Mouse (Mus musculus) activated CD4-positive, CD25-positive, alpha-beta regulatory T cell, adult 4 months (primary cell): ENCODE results near the gene Rmnd5a. TPM values are rescaled to one million over a fixed set of nuclear protein-coding genes. Genes with fewer than 3 reads are reported as not detected.
"Not testable (repeated sequence)": the region's sequence is repeated elsewhere in the genome, so short reads cannot be mapped to it uniquely, and the experiment has no call there.

Source experiments
- ATAC-seq: one replicate; pipeline ENCODE4 v1.8.0; 2017
- polyA plus RNA-seq, 2 experiments: library from polyadenylated mRNA; unstranded; fragments of 100-300 nt; shearing (Covaris generic); gene quantifications; one replicate each; pipeline ENCODE4 v1.2.1; 2017

Gene Rmnd5a
- polyA plus RNA-seq = 10 to 100 TPM; 13.5 to 15.7 TPM

DNA sequence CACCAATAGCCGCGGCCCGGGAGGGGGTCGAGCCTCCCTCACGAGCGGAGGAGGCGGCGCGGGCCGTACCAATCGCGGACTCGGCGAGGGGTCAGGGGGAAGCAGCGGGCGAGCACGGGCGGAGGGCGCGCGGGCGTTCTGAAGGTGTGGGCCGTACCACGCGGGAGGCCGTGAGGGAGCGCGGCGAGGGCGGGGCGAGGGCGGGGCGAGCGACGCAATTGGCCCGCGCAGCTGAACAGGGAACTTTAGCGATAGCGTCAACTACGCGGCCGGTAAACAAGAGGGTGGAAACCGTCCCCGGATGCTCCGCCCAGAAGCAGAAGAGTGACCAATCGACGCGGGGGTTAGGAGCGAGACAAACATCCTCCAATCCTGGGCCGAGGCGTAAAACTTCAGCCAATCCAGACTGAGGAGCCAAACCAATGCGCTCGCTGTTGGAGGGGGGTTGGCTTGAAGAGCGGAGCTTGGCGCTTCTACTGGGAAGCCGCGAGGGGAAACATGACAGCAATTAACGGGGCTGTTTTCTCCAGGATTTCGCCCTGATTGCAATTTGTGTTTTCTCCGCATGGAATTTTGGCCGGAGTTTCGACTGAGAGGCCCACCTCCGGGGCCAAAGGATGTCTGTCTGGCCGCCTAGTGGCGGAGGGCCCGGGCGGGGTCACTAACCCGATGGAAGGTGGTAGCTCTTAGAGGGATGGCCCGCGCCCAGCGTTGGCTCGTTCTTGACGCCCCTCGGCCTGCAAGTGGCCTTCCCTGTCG, at the start of gene Rmnd5a:
TSS of gene Rmnd5a (minus strand) at position 146 of the 759 bp plus-strand sequence.
- peak; percentile 92 for ATAC-seq

DNA sequence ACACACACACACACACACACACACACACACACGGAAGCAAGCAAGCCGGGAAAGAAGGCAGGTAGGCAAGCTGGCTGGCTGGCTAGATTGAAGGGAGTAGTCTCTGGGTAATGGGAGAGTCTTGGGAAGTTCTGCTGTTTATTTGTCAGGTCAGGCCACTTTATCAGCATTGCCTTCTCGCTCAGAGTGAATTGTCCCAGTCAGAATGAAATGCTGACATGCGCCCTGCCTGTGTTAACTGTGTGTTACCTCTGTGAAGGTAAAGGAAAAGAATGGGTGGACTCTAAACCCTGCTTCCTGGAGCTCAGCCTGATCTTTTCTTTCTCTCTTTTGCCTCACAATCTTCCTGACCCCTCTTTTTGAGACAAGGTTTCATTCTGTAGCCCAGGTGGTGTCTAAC, 47.5 kb upstream of the Rmnd5a start:
- no peak for ATAC-seq

DNA sequence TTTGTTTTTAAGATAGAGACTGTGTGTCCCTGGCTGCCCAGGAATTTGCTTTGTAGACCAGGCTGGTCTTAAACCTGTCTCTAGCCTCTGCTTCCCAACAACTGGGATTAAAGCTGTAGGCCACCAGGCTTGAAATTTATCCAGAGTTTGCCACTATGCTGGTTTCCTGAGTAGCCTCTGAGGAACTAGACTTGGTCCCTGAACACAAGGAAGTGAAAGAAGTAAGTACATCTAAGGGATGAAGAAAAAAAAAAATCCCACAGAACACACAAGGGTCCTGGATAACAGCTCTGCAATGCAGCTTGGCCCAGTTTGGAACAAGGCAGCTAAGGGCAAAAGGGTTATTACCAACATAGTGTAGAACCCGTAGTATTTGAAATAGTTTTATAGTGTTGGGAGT, 46.4 kb upstream of the Rmnd5a start:
- ATAC-seq = no peak

DNA sequence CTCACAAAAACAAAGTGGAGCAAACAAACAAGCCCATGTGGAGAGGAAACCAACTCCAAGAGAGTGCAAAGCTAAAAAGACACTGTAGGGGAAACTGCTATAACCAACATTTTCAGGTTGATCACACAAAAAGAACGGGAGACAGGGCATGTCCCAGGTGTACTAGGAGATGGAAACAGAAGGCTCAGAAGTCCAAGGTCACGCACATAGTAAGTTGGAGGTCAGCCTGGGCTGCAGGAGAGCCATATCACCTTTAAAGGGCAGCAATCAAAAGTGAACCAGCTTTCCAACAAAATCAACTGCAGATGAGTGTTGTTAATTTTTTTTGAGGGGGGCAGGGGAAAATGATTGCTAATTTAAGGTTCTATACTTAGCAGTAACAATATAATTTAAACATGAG, 45.8 kb upstream of the Rmnd5a start:
- ATAC-seq = no peak

- ATAC-seq = no peak
These were observed 44.8 kb upstream of the Rmnd5a start for GRCm38 (mm10) chr6:71485246-71485645.

GRCm38 (mm10) chr6:71481136-71481535, 40.7 kb upstream of the Rmnd5a start:
- ATAC-seq = no peak

DNA sequence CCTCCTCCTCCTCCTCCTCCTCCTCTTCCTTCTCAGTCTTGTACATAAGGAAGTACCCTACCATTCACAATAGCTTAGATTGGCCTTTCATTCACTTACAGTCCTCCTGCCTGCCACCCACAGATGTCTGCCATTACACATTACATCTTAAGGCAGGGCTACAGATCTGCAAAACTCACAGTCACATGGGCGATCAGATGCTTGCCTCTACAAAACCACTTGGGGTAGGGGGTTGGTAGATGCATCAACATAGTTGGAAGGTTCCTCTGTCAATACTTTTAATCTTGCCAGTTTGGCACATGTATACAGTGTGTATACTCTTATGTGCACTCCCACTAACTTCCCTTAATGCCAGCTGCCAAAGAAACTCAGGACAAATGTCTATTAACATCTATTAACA, 39.7 kb upstream of the Rmnd5a start:
- no peak for ATAC-seq

GRCm38 (mm10) chr6:71479588-71479987, 39.2 kb upstream of the Rmnd5a start:
- ATAC-seq = not testable (repeated sequence)

- not testable (repeated sequence) for ATAC-seq
These were observed 38.6 kb upstream of the Rmnd5a start for GRCm38 (mm10) chr6:71478816-71479568.

DNA sequence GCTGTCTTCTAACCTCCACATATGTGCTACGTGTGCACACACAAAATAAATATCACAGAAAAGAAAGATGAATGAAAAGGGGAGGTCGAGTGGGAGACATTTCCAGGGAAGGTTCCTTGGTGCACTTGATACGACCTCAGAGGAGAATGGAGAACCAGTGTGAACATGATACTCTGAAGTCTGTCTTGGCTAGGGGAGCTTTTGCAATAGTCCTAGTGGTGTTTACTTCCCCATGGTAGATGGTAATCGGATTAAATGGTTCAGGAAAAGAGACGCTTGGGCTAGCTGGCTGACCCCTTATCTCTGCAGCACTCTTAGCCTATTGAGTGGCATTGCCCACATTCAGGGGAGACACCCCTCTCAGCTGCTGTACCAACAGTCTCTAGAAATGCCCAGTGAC, 36.3 kb upstream of the Rmnd5a start:
- ATAC-seq = no peak

DNA sequence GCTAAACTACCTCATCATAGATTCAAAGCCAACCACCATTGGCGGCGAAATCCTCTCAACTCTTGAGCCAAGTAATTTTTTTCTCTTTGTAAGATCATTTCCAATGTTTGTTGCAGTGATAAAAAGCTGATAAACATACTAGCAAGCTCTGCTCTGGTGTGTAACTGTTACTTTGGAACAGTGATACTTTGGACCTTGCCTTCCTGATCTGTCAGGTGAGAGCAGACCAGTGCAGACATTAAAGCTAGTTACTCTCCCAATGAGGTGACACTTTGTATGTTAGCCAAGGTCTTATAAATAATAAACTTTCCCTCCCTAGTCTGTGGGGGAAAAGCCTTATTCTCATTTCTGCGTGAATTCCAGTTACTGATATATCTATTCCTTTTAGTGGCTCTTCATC, 35.2 kb upstream of the Rmnd5a start:
- no peak for ATAC-seq

GRCm38 (mm10) chr6:71472786-71473185, 32.3 kb upstream of the Rmnd5a start:
- no peak for ATAC-seq

- ATAC-seq = no peak
These were observed 31.5 kb upstream of the Rmnd5a start for GRCm38 (mm10) chr6:71471830-71472520.

DNA sequence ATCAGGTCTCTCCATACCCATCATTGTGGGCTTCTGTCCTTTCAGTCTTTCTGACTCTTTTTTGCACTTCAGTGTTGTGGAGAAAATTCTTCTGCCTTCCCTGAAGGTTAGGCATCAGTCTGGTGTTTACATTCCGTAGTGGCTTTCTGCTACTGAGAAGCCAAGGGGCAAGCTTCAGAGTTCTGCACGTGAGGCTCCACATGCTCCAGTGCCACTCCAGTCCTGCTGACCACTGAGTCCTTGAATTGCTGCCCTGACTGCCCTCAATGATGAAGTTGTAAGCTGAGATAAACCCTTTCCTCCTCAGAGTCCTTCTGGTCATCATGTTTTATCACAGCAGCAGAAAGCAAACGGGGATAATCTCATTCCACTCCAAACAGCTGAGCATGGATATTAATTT, 28.9 kb upstream of the Rmnd5a start:
- no peak for ATAC-seq

- no peak for ATAC-seq
These were observed 27.3 kb upstream of the Rmnd5a start for GRCm38 (mm10) chr6:71467766-71468165.

DNA sequence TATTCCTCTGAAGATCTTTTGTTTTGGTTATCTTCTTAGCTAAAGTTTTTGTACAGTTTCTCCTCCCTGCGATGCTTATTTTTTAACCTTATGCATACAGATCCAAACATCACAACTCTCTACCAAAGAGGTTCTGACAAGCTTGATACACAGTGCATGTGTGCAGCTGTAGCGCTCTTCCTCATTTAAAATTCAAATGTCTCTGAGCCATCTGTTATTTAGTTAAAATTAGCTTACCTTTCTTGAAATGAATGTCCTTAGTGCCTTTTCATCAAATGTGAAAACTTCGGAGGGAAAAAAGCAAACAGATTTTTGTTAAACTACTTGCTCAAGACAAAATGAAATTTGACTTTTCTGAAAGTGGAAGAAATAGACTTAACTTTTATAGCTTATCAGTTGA, 24.7 kb upstream of the Rmnd5a start:
- no peak for ATAC-seq

- no peak for ATAC-seq
These were observed 17.6 kb upstream of the Rmnd5a start for GRCm38 (mm10) chr6:71457956-71458608.

DNA sequence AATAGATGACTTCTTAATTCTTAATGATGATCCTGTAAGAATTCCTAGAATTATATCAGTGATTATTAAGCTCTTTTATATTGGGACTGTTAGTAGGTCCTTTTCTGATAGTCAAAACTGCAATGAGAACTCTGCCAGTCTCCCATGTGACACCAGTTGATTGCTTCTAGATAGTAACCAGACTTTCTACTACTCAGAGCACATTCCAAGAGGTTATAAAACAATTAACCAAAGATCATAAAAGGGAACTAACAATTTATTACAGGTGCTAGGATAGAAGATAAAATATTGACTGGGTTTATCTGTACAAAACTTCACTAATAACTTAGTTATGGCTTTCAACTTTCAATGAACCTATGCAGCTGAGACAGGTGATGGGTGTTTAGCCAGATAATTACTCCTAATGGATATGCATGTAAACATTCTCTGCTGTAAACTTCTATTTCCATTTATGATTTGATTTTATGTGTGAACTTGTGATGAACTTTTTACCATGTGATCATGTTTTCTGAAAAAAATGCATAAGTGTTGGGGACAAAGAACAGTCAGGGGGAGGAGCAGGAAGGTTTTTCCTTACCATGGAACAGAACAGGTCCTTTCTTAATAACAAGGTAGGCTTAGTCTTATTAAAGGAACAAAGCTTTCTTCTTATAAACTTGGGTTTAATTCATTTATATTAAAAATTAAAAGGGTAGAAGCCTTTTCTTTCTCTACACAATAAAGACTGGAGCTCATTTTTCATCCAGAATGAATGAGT, 13.7 kb upstream of the Rmnd5a start:
- not testable (repeated sequence) for ATAC-seq

GRCm38 (mm10) chr6:71452792-71453191, 12.4 kb upstream of the Rmnd5a start:
- ATAC-seq = no peak

DNA sequence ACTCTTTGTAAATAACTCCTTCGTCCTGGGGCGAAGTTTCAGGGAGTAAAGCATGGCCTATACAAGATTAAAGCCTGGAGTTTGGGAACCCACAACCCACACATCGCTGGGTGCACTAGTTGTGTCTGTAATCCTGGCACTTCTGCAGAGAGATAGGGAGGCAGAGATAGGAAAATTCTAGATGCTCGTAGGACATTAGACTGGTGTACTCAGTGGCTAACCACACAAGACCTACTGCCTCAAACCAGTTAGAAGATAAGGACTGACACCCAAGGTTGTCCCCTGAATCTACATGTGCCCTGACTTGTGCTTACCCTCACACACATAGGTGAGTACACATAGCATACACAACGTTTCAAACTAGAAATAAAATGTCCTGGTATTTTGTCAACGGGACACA, 5.1 kb upstream of the Rmnd5a start:
- ATAC-seq = no peak

GRCm38 (mm10) chr6:71444756-71445155, 4.3 kb upstream of the Rmnd5a start:
- no peak for ATAC-seq

DNA sequence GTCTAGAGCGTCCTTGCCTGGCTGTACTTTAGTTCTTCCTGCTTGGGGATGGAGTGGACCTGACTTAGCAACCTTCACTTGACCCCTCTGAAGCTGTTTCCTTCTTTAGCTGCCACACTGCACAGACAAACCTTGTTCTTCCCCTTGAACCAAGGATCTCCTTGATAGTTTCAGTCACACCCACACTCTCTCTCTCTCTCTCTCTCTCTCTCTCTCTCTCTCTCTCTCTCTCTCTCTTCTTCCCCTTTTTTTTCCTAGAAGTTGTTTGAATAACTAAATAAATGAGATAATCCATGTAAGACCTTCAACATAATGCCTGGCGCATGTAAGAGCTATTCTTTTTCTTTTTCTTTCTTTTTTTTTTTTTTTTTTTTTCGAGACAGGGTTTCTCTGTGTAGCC, 1.7 kb upstream of the Rmnd5a start:
- ATAC-seq = no peak
